Mouse (Mus musculus): ENCODE measurements around the gene Ablim1. TPM values are rescaled to one million over a fixed set of nuclear protein-coding genes. Genes with fewer than 3 reads are reported as not detected.
"Not testable (repeated sequence)": the region's sequence is repeated elsewhere in the genome, so short reads cannot be mapped to it uniquely, and the experiment has no call there.

Gene Ablim1
- total and polyA plus RNA-seq, 2 experiments from 2014 or later: 44.7 to 71.7 TPM

DNA sequence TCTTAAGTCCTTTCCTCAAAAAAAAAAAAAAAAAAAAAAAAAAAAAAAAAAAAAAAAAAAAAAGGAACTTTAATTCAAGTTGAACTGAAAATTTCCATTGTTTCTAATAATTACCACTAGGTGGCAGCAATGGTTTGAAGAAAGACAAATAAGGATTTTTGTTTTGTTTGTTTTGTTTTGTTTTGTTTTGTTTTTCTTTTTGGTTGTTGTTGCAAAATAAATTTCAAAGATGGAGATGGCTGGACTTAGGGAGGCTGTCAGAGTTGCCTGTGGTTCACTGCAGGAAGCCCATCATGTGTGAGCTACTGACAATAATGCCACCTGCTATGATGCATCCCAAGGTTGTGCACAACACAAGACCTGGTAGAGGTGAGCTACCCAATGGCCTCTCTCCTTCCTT is 176.7 kb downstream of the Ablim1 start:
- H3K36me3 ChIP-seq (ENCODE audit: insufficient read depth, low read length): no peaks in the 10 kb centered on the region
- H3K4me2 ChIP-seq (ENCODE audit: low read depth, low read length): no peak overlapping the region
- ATAC-seq: no peak

DNA sequence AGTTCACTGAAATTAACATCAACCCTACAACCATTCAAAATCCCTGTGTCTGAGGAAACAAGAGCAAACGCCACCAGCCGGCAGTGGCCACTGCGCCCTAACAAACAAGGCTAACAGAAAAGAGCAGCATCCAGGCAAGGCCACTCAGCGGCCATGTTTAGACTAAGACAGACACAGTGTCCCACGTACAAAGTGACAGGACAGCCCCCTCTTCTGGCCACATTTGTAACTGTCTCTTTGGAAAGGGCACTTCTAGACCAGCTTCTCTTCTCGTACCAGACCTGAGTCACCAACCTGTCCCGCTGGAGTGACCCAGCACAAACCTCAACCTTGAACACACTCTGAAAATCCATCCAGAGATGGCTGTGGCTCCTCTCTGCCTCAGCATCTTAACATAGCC is 178.5 kb downstream of the Ablim1 start:
- DNase-seq (ENCODE audit: low spot score): peak; percentile 89
- TF ChIP-seq CTCF (IDR thresholded peaks at IDR 0.05; ENCODE audit: low read depth): peak; percentile 84
- Histone ChIP-seq H3K27ac (no peak overlapping the region), H3K4me3 (ENCODE audit: low read length) (no peak overlapping the region), H3K4me1 (ENCODE audit: insufficient read depth, low read length) (peaks cover 5% of the 10 kb centered on the region; the same call in 1 of the 2 replicates), H3K9ac (replicated peaks; ENCODE audit: low read length) (no peak overlapping the region), H3K4me2 (ENCODE audit: low read depth, low read length) (no peak overlapping the region), H3K9me3 (ENCODE audit: low read length) (no peaks in the 10 kb centered on the region), H3K27me3 (ENCODE audit: insufficient read depth, low read length) (no peaks in the 10 kb centered on the region), H3K36me3 (ENCODE audit: insufficient read depth, low read length) (no peaks in the 10 kb centered on the region)
- 41% methylated on average over 7 of the region's 7 CpGs for WGBS
- ATAC-seq: peak; percentile 67

More for the DNA sequence above, 176.7 kb downstream of the Ablim1 start:
- Histone ChIP-seq H3K9me3 (ENCODE audit: low read length) (no peaks in the 10 kb centered on the region), H3K4me3 (ENCODE audit: low read length) (no peak overlapping the region), H3K9ac (replicated peaks; ENCODE audit: low read length) (no peak overlapping the region), H3K27ac (no peak overlapping the region), H3K27me3 (ENCODE audit: insufficient read depth, low read length) (no peaks in the 10 kb centered on the region), H3K4me1 (ENCODE audit: insufficient read depth, low read length) (peaks cover 5% of the 10 kb centered on the region; the same call in 1 of the 2 replicates)
- TF ChIP-seq CTCF (IDR thresholded peaks at IDR 0.05; ENCODE audit: low read depth): peak; percentile 53
- DNase-seq (ENCODE audit: low spot score): peak; percentile 69

DNA sequence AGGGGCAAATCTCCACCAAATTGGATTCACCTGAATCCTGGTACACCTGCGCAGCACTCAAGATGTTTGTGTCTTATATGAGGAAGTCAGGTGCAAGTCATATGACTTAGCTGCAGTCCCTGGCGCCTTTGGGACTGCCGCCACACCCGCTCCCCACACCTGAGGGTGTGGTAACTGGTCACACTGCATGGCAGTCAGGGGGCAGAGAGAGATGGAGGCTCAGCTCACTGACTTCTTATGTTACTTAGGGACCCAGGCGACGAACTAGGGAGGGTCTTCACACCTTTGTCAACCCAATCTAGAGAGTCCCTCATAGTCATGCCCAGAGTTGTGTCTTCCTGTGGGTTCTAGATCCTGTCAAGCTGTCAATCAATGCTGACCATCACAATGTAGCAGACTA is 179.1 kb downstream of the Ablim1 start:
- not testable (repeated sequence) for H3K4me1 ChIP-seq (ENCODE audit: insufficient read depth, low read length); H3K27me3 ChIP-seq (ENCODE audit: insufficient read depth, low read length); DNase-seq (ENCODE audit: low spot score); H3K9me3 ChIP-seq (ENCODE audit: low read length); ATAC-seq; H3K4me3 ChIP-seq (ENCODE audit: low read length); H3K4me2 ChIP-seq (ENCODE audit: low read depth, low read length); H3K9ac ChIP-seq (replicated peaks; ENCODE audit: low read length); H3K27ac ChIP-seq; H3K36me3 ChIP-seq (ENCODE audit: insufficient read depth, low read length)
- 88% methylated on average over 6 of the region's 6 CpGs for WGBS

DNA sequence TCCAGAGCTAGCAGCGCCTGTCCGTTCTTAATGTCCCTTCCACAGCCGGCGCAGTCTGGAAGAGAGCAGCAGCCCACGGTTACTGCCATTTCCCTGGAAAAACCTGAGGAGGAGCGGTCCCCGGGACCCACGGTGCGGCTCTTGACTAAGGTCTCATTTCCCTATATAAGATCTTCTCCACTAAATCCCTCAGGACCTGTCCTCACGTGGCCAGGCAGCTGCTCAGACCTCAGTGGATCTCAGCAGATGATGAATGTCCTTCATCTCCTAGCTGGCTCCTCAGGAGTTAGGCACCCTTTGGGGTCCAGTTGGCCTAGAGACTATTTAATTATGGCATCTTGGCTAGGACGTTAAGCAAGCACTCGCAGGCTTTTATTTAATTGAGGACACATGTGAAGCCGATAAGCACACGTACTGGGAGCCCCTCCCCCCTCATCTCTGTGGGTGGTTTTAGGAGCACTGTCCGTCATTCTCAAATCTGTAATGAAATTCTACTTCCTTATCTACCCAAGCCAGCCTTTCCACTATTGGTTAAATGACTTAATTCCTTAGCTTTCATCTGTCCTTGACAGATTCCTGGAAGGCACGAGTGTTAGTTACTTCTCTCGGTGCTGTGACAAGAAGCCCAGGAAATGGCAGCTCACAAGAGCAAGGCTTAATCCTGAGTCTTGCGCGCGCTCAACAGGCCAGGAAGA is 179.9 kb downstream of the Ablim1 start:
- no peak for TF ChIP-seq CTCF (IDR thresholded peaks at IDR 0.05; ENCODE audit: low read depth)
- DNase-seq (ENCODE audit: low spot score): peak; percentile 43
- Histone ChIP-seq H3K27ac (peak overlapping the region; percentile 32; the same call in 1 of the 2 replicates), H3K4me1 (ENCODE audit: insufficient read depth, low read length) (peaks cover 5% of the 10 kb centered on the region; the same call in 1 of the 2 replicates), H3K4me3 (ENCODE audit: low read length) (no peak overlapping the region), H3K36me3 (ENCODE audit: insufficient read depth, low read length) (0 out of 2 replicates have a peak, but pooled peaks cover 7% of the 10 kb centered on the region), H3K27me3 (ENCODE audit: insufficient read depth, low read length) (no peaks in the 10 kb centered on the region), H3K9me3 (ENCODE audit: low read length) (no peaks in the 10 kb centered on the region), H3K9ac (replicated peaks; ENCODE audit: low read length) (0 out of 2 replicates have a peak overlapping the region, but pooled peaks have one; percentile 22), H3K4me2 (ENCODE audit: low read depth, low read length) (peak overlapping the region; percentile 21)
- ATAC-seq: peak; percentile 31
- 42% methylated on average over 20 of the region's 20 CpGs for WGBS

DNA sequence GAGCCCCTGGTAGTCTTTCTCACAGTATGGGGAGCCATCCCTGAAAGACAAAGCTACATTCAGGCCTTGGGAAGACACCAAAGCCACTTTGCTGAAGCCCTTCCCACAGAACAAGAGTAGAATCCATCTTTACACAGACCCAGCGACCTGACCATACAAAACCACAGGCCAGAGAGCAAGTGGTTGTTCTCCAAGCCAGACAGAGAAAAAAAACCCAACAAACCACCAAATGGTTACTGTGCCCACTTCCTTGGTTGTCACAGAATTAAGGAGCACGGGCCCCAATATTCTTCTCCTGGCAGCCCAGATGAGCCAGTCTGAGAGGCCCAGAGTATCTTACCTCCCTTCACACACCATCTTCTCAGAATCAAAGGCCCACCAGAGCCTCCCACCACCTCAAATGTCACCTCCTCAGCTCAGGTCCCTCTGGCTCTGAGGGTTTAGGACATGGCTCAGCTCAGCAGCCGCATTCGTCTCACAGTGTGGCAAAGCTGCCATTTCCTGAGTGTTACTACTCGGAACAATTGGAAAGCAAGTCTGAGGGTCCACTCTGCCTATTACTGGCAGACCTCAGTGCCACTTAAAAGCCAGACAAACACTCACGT is 181.7 kb downstream of the Ablim1 start:
- no peak for DNase-seq (ENCODE audit: low spot score)
- 0 out of 2 replicates have a peak, but pooled peaks cover 7% of the 10 kb centered on the region for H3K36me3 ChIP-seq (ENCODE audit: insufficient read depth, low read length)
- no peak for ATAC-seq
- no peaks in the 10 kb centered on the region for H3K27me3 ChIP-seq (ENCODE audit: insufficient read depth, low read length)
- H3K27ac ChIP-seq: no peak overlapping the region
- H3K9ac ChIP-seq (replicated peaks; ENCODE audit: low read length): no peak overlapping the region
- peaks cover 5% of the 10 kb centered on the region; the same call in 1 of the 2 replicates for H3K4me1 ChIP-seq (ENCODE audit: insufficient read depth, low read length)
- no peaks in the 10 kb centered on the region for H3K9me3 ChIP-seq (ENCODE audit: low read length)
- TF ChIP-seq CTCF (IDR thresholded peaks at IDR 0.05; ENCODE audit: low read depth): no peak
- no peak overlapping the region for H3K4me2 ChIP-seq (ENCODE audit: low read depth, low read length)
- WGBS: 84% methylated on average over 6 of the region's 6 CpGs
- no peak overlapping the region for H3K4me3 ChIP-seq (ENCODE audit: low read length)

DNA sequence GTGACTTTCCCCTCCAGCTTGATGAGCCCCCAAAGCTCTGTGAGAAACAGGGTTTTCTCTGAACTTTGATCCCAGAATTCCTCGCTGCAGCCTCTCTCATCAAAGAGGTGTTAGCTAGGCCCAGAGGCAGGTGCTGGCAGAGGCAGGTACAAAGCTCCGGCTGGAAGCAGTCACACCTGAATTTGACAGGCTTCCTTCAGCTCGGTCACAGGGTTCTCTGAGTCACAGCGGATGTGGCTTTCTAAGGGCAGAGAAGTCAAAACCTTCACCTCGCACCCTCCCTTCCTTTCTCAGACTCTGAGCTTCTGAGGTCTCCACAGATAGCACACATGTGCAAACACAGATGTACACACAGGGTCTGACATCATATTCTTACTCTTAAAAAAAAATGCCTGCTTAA is 182.4 kb downstream of the Ablim1 start:
- TF ChIP-seq CTCF (IDR thresholded peaks at IDR 0.05; ENCODE audit: low read depth): no peak
- Histone ChIP-seq H3K4me3 (ENCODE audit: low read length) (no peak overlapping the region), H3K9ac (replicated peaks; ENCODE audit: low read length) (no peak overlapping the region), H3K9me3 (ENCODE audit: low read length) (no peaks in the 10 kb centered on the region), H3K4me2 (ENCODE audit: low read depth, low read length) (no peak overlapping the region), H3K27ac (no peak overlapping the region), H3K36me3 (ENCODE audit: insufficient read depth, low read length) (0 out of 2 replicates have a peak, but pooled peaks cover 7% of the 10 kb centered on the region), H3K4me1 (ENCODE audit: insufficient read depth, low read length) (peaks cover 5% of the 10 kb centered on the region; the same call in 1 of the 2 replicates), H3K27me3 (ENCODE audit: insufficient read depth, low read length) (no peaks in the 10 kb centered on the region)
- ATAC-seq (no peak), DNase-seq (ENCODE audit: low spot score) (no peak)
- 91% methylated on average over 5 of the region's 5 CpGs for WGBS

DNA sequence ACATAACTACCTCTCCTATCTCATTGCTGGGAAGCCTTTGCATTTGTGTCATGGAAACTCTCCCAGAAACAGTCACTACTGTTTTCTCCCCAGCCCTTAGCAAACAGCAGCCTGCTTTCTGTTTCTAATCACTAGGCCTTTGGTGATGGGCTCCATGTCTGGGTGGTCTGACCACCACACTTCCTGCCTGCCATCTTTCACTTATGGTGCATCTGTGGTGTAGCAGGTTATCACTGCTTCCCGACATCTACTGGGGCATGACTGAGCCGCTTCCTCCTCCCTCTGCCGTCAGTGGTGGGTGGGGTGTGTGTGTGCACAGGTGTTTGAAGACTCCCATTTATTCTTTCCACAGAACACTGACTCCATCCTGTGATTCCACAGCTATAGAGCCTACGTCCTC is 183.4 kb downstream of the Ablim1 start:
- no peak for DNase-seq (ENCODE audit: low spot score)
- Histone ChIP-seq H3K4me2 (ENCODE audit: low read depth, low read length) (no peak overlapping the region), H3K4me1 (ENCODE audit: insufficient read depth, low read length) (peaks cover 5% of the 10 kb centered on the region; the same call in 1 of the 2 replicates), H3K36me3 (ENCODE audit: insufficient read depth, low read length) (0 out of 2 replicates have a peak, but pooled peaks cover 7% of the 10 kb centered on the region), H3K9me3 (ENCODE audit: low read length) (no peaks in the 10 kb centered on the region), H3K9ac (replicated peaks; ENCODE audit: low read length) (no peak overlapping the region), H3K27me3 (ENCODE audit: insufficient read depth, low read length) (no peaks in the 10 kb centered on the region), H3K27ac (no peak overlapping the region), H3K4me3 (ENCODE audit: low read length) (no peak overlapping the region)
- no peak for TF ChIP-seq CTCF (IDR thresholded peaks at IDR 0.05; ENCODE audit: low read depth)
- 86% methylated on average over 4 of the region's 4 CpGs for WGBS
- ATAC-seq: no peak

Measured in hindbrain, postnatal 0 days (tissue).